Mouse (Mus musculus) hindbrain, embryonic 16.5 days (tissue): ENCODE results near the gene Bpifb5. TPM values are rescaled to one million over a fixed set of nuclear protein-coding genes. Genes with fewer than 3 reads are reported as not detected.
A peak's percentile ranks its signal among the peaks of the same experiment; 100 is the strongest.

Experiments used
- ATAC-seq: fragments of 200-750 bp; cut with Nextera tagmentation; 2 replicates; pipeline ENCODE4 v1.8.0; 2017; ENCODE audit warnings: moderate TSS enrichment, moderate library complexity
- H3K27ac ChIP-seq: fragments of 300-500 bp; sonication (generic); 2 replicates; pipeline ENCODE4 v1.5.1; 2014; ENCODE audit warnings: low read depth, mild to moderate bottlenecking, control low read depth, low read length, moderate library complexity
- H3K27me3 ChIP-seq: fragments of 300-500 bp; sonication (generic); replicated peaks from 2 replicates; pipeline ENCODE4 v1.6.1; 2014; ENCODE audit warnings: low read length; ENCODE audit not compliant: control insufficient read depth, insufficient read depth
- H3K36me3 ChIP-seq: fragments of 300-500 bp; sonication (generic); 2 replicates; pipeline ENCODE4 v1.6.1; 2014; ENCODE audit warnings: mild to moderate bottlenecking, low read length, moderate library complexity, mixed read lengths; ENCODE audit not compliant: control insufficient read depth, insufficient read depth
- H3K4me1 ChIP-seq: fragments of 300-500 bp; sonication (generic); 2 replicates; pipeline ENCODE4 v1.6.1; 2014; ENCODE audit warnings: low read depth, low read length; ENCODE audit not compliant: control insufficient read depth, insufficient read depth
- H3K4me2 ChIP-seq: fragments of 300-500 bp; sonication (generic); 2 replicates; pipeline ENCODE4 v1.6.1; 2014; ENCODE audit warnings: mild to moderate bottlenecking, low read length, control low read depth, moderate library complexity
- H3K4me3 ChIP-seq: fragments of 300-500 bp; sonication (generic); 2 replicates; pipeline ENCODE4 v1.5.1; 2014; ENCODE audit warnings: mild to moderate bottlenecking, low read length, control low read depth, moderate library complexity
- H3K9ac ChIP-seq: fragments of 300-500 bp; sonication (generic); 2 replicates; pipeline ENCODE4 v1.6.1; 2014; ENCODE audit warnings: low read depth, mild to moderate bottlenecking, control low read depth, low read length, moderate library complexity
- H3K9me3 ChIP-seq: fragments of 300-500 bp; sonication (generic); 2 replicates; pipeline ENCODE4 v1.6.1; 2014; ENCODE audit warnings: mild to moderate bottlenecking, low read length, moderate library complexity; ENCODE audit not compliant: control insufficient read depth
- WGBS: fragments of 180-500 bp; shearing (Covaris S2); extraction: QIAGEN DNeasy Blood & Tissue Kit; methylation state at CpG from one replicate; pipeline ENCODE4 v1.1.7; 2014; 5-methylcytosine and 5-hydroxymethylcytosine counted together
- polyA plus RNA-seq: library from polyadenylated mRNA; unstranded; fragments of >200 nt; fragmentation: Nextera tagmentation; extraction: Ambion mirVana; gene quantifications from 2 replicates; pipeline ENCODE4 v1.2.1, GENCODE M21; 2015

Gene Bpifb5
- polyA plus RNA-seq, 1 experiment from 2014 or later = 0.43 TPM

GRCm38 (mm10) chr2:154193071-154193470 lies 30.5 kb upstream of the Bpifb5 start:
- Histone ChIP-seq H3K27ac (no peak overlapping the region), H3K4me3 (no peak overlapping the region), H3K4me2 (no peak overlapping the region), H3K4me1 (no peaks in the 10 kb centered on the region), H3K27me3 (no peaks in the 10 kb centered on the region), H3K36me3 (no peaks in the 10 kb centered on the region), H3K9ac (no peak overlapping the region), H3K9me3 (no peaks in the 10 kb centered on the region)
- 89% methylated on average over 4 of the region's 4 CpGs for WGBS
- no peak for ATAC-seq

GRCm38 (mm10) chr2:154193994-154194504 lies 29.5 kb upstream of the Bpifb5 start:
- no peak for ATAC-seq
- Histone ChIP-seq H3K27ac (no peak overlapping the region), H3K4me2 (no peak overlapping the region), H3K27me3 (no peaks in the 10 kb centered on the region), H3K4me3 (no peak overlapping the region), H3K9ac (no peak overlapping the region), H3K9me3 (no peaks in the 10 kb centered on the region), H3K36me3 (no peaks in the 10 kb centered on the region), H3K4me1 (no peaks in the 10 kb centered on the region)
- WGBS = 81% methylated on average over 5 of the region's 5 CpGs

DNA sequence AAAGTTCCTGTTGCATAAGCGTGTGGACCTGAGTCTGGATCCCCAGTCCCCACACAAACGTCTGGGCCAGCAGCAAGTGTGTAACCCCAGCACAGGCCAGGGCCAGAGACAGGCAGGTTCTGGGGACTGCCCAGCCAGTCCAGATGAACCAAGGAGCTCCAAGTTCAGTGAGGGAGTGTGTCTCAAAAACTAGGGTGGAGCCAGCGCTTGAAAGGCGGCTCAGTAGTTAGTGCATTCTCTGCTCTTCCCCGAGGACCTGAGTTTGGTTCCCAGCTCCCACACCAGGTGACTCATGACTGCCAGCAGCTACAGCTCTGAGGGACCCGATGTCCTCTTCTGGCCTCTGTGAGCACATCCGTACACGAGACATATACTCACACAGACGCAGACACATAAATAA lies 26.5 kb upstream of the Bpifb5 start:
- H3K4me2 ChIP-seq = no peak overlapping the region
- H3K36me3 ChIP-seq = no peaks in the 10 kb centered on the region
- H3K27me3 ChIP-seq = no peaks in the 10 kb centered on the region
- H3K9me3 ChIP-seq = no peaks in the 10 kb centered on the region
- no peak for ATAC-seq
- H3K4me3 ChIP-seq = no peak overlapping the region
- H3K9ac ChIP-seq = no peak overlapping the region
- 94% methylated on average over 9 of the region's 9 CpGs for WGBS
- H3K27ac ChIP-seq = no peak overlapping the region
- no peaks in the 10 kb centered on the region for H3K4me1 ChIP-seq

DNA sequence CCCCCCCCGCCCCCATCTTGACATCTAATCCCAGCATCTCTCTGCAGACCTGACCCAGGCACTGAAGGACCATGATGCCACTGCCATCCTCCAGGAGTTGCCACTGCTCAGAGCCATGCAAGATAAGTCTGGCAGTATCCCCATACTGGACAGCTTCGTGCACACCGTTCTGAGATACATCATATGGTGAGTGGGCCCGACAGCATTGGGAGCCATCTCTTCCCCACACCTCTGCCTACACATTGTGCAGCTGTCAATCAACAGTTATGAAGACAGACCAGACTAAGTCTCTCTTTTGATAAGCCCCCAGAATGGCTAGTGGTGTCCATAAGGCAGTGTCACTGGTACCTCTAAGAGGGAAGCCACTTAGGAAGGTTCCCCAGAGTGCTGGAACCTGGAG lies 18.9 kb upstream of the Bpifb5 start:
- no peaks in the 10 kb centered on the region for H3K9me3 ChIP-seq
- no peaks in the 10 kb centered on the region for H3K36me3 ChIP-seq
- no peak for ATAC-seq
- H3K27me3 ChIP-seq = no peaks in the 10 kb centered on the region
- no peaks in the 10 kb centered on the region for H3K4me1 ChIP-seq
- no peak overlapping the region for H3K27ac ChIP-seq
- no peak overlapping the region for H3K9ac ChIP-seq
- WGBS = 86% methylated on average over 4 of the region's 4 CpGs
- H3K4me2 ChIP-seq = no peak overlapping the region
- H3K4me3 ChIP-seq = no peak overlapping the region

DNA sequence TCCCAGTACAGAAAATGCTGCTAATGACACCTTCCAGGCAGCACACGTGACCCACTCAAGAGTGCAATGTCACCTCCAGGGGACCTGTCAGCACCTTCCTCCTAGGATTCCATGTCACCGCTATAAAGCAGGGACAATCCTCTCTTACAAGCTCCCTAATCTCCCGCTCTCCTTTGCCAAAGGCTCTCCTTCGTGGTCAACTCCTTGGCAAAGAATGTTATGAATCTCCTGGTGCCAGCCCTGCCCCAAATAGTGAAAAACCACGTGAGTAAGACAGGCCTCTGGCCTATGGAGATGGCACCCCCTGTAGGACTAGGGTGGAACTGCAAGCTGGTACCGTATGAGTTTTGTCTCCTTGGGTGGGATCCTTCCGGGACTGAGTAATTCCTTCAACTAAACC lies 16.6 kb upstream of the Bpifb5 start:
- no peak overlapping the region for H3K4me3 ChIP-seq
- no peak overlapping the region for H3K27ac ChIP-seq
- WGBS = 67% methylated on average over 7 of the region's 7 CpGs
- H3K27me3 ChIP-seq = no peaks in the 10 kb centered on the region
- H3K4me1 ChIP-seq = no peaks in the 10 kb centered on the region; the same call in 1 of the 2 replicates
- H3K9me3 ChIP-seq = no peaks in the 10 kb centered on the region
- no peak for ATAC-seq
- H3K9ac ChIP-seq = no peak overlapping the region
- H3K36me3 ChIP-seq = no peaks in the 10 kb centered on the region
- no peak overlapping the region for H3K4me2 ChIP-seq

GRCm38 (mm10) chr2:154209112-154209511 lies 14.4 kb upstream of the Bpifb5 start:
- Histone ChIP-seq H3K9ac (no peak overlapping the region), H3K27me3 (no peaks in the 10 kb centered on the region), H3K36me3 (no peaks in the 10 kb centered on the region), H3K4me3 (no peak overlapping the region), H3K4me2 (no peak overlapping the region), H3K9me3 (no peaks in the 10 kb centered on the region), H3K4me1 (no peaks in the 10 kb centered on the region; the same call in 1 of the 2 replicates), H3K27ac (no peak overlapping the region)
- 9% methylated on average over 3 of the region's 3 CpGs for WGBS
- ATAC-seq = peak; percentile 42; the same call in 1 of the 2 replicates

GRCm38 (mm10) chr2:154211121-154211520 lies 12.4 kb upstream of the Bpifb5 start:
- Histone ChIP-seq H3K36me3 (no peaks in the 10 kb centered on the region), H3K4me2 (no peak overlapping the region), H3K9me3 (no peaks in the 10 kb centered on the region), H3K27ac (no peak overlapping the region), H3K9ac (no peak overlapping the region), H3K27me3 (no peaks in the 10 kb centered on the region), H3K4me1 (no peaks in the 10 kb centered on the region; the same call in 1 of the 2 replicates), H3K4me3 (no peak overlapping the region)
- 29% methylated on average over 1 of the region's 1 CpGs for WGBS
- ATAC-seq = peak; percentile 73

GRCm38 (mm10) chr2:154211881-154212280 lies 11.7 kb upstream of the Bpifb5 start:
- no peaks in the 10 kb centered on the region for H3K27me3 ChIP-seq
- no peak overlapping the region for H3K27ac ChIP-seq
- H3K4me1 ChIP-seq = no peaks in the 10 kb centered on the region; the same call in 1 of the 2 replicates
- no peaks in the 10 kb centered on the region for H3K36me3 ChIP-seq
- no peak overlapping the region for H3K4me3 ChIP-seq
- WGBS = 89% methylated on average over 4 of the region's 4 CpGs
- no peaks in the 10 kb centered on the region for H3K9me3 ChIP-seq
- no peak overlapping the region for H3K4me2 ChIP-seq
- no peak overlapping the region for H3K9ac ChIP-seq
- ATAC-seq = no peak

DNA sequence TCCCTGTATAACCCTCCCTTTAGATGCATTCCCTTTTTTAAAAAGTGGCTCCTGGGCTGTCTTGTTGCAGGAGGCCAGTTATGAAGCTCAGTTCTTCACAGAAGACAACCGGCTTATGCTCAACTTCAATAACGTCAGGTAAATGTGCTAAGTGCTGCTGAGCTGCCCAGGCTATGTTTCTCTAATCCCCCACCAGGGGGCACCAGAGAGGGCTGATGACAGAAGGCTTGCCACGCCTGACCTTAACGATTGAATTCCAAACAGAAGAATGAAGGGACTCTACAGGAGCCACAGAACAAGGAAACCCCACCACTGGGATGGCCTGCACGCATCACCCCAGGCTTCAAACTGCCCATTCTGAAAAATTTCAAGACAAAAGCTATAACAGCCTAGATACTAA lies 8.4 kb upstream of the Bpifb5 start:
- Histone ChIP-seq H3K9me3 (no peaks in the 10 kb centered on the region), H3K4me1 (no peaks in the 10 kb centered on the region; the same call in 1 of the 2 replicates), H3K4me2 (no peak overlapping the region), H3K4me3 (no peak overlapping the region), H3K36me3 (no peaks in the 10 kb centered on the region), H3K27me3 (no peaks in the 10 kb centered on the region), H3K27ac (no peak overlapping the region), H3K9ac (no peak overlapping the region)
- no peak for ATAC-seq
- WGBS = 15% methylated on average over 5 of the region's 5 CpGs

GRCm38 (mm10) chr2:154219950-154220349 lies 3.6 kb upstream of the Bpifb5 start:
- no peaks in the 10 kb centered on the region for H3K36me3 ChIP-seq
- no peaks in the 10 kb centered on the region for H3K27me3 ChIP-seq
- no peaks in the 10 kb centered on the region for H3K9me3 ChIP-seq
- ATAC-seq = no peak
- WGBS = 81% methylated on average over 5 of the region's 5 CpGs
- no peak overlapping the region for H3K27ac ChIP-seq
- H3K9ac ChIP-seq = no peak overlapping the region
- H3K4me1 ChIP-seq = peaks cover 14% of the 10 kb centered on the region
- H3K4me3 ChIP-seq = no peak overlapping the region
- no peak overlapping the region for H3K4me2 ChIP-seq
